Mouse (Mus musculus) embryo, embryonic 10.5 days (tissue): ENCODE measurements around the gene Ndufc2.
A peak's percentile ranks its signal among the peaks of the same experiment; 100 is the strongest.
"Not testable (repeated sequence)": the region's sequence is repeated elsewhere in the genome, so short reads cannot be mapped to it uniquely, and the experiment has no call there.

Source experiments
- DNase-seq: peaks from one replicate; pipeline ENCODE4 v3.0.0-alpha.2; 2015; ENCODE audit warnings: low spot score

The Ndufc2 gene

GRCm38 (mm10) chr7:97427296-97427695, 27.5 kb downstream of the Ndufc2 start:
- no peak for DNase-seq

DNA sequence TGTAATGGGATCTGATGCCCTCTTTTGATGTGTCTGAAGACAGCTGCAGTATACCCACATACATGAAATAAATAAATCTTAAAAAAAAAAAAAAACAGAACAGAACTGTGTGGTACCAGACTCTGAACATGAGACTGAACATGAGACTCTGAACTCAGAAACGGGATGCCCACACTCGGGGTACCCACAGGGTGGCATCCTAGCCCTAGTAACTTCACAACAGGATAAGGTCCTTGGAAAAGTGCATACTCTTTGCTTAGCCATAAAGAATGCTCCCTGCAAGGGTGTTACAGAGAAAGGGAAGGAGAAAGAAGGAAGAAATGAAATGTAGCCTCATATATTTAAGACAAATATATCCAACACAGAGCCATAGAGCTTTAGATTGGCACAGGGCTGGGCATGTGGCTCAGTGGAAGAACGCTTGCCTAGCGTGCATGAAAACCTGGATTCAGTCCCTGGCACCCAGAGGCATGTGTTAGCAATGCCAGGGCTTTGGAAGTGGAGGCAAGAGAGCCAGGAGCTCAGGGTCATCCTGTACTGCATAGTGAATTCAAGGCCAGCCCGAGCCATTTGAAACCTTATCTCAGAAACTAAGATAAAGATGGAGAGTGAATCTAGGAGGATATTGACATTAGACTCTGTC, 28.1 kb downstream of the Ndufc2 start:
- DNase-seq: no peak

GRCm38 (mm10) chr7:97429705-97430104, 29.9 kb downstream of the Ndufc2 start:
- peak; percentile 77 for DNase-seq

DNA sequence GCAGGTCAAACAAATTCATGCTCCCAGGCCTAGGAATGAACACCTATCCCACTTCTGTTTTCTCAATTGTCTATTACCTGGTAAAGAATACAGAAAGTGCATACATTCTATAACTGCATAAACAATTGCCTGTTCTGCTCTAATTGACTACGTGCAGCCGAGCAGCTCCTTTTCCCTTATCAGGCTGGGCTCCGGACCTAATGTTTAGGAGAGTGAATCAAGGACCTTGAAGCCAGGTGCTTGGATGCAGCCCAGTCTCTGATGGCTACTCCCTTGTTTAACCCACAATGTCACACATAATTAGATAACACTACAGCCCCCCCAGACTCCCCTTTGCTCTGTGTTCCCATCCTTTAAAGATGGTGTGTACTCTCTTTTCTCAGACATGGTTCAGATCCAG, 33.7 kb downstream of the Ndufc2 start:
- DNase-seq: not testable (repeated sequence)

GRCm38 (mm10) chr7:97434517-97434916, 34.7 kb downstream of the Ndufc2 start:
- DNase-seq: no peak

GRCm38 (mm10) chr7:97438986-97439385, 39.2 kb downstream of the Ndufc2 start:
- DNase-seq: no peak

DNA sequence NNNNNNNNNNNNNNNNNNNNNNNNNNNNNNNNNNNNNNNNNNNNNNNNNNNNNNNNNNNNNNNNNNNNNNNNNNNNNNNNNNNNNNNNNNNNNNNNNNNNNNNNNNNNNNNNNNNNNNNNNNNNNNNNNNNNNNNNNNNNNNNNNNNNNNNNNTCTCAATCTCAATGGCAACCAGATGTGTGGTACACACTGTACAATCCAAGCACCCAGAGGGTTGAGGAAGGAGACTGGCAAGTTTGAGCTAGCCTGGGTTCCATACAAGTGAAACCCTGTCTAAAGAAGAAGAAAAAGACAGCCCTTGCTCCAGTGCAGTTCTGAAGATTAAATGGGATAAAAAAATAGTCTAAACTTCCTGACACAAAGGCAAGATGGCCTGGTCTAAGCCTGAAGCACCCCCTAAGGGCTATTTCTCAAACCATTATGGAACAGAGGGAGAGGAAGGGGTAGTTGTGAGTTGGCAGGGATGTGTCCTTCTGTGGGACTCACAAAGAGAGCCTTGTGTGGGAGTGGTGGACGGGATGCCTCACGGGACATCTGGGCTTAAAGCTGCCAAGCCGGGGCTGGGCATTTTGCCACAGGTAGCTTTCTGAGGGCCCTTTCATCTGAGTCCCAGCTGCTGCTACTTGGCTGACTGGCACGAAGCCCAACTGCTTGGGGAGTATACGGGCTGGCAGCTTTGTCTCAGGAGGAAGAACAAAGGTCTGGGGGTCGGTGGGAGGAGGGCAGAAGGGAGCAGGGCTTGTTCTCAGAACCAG, 46.5 kb downstream of the Ndufc2 start:
- DNase-seq: no peak

DNA sequence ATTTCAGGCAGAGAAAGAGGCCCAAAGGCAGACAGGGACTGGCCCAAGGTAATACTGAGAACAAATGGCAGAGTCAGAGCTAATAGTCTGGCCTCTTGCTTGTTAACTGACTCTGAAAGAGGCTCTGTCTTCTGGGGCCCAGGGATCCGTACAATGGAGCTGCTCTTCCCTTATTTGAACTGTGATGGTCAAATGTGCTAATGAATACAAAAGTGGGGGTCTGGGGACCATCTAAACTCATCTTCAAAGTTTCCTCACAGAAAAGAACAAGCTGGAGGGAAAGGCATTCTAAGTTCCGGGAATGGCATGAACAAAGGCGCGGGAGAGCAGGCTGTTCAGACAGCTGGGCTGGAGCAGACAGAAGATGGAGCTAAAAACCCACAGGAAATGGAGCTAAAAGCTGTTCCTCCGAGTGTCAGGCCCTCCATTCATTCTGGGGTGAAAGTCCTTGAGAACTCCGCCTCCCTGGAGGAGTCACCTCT, 47.3 kb downstream of the Ndufc2 start:
- DNase-seq: no peak

DNA sequence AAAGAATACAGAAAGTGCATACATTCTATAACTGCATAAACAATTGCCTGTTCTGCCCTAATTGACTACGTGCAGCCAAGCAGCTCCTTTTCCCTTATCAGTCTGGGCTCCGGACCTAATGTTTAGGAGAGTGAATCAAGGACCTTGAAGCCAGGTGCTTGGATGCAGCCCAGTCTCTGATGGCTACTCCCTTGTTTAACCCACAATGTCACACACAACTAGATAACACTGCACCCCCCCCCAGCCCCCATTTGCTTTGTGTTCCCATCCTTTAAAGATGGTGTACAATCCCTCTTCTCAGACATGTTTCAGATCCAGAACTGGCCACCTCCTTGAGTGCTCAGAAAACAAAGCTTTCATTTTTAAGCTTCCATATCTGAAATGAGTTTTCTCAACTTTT, 51.2 kb downstream of the Ndufc2 start, which contains the start of gene Kctd14:
Gene Kctd14 (plus strand): TSS at position 301 of the 400 bp plus-strand sequence.
- not testable (repeated sequence) for DNase-seq

DNA sequence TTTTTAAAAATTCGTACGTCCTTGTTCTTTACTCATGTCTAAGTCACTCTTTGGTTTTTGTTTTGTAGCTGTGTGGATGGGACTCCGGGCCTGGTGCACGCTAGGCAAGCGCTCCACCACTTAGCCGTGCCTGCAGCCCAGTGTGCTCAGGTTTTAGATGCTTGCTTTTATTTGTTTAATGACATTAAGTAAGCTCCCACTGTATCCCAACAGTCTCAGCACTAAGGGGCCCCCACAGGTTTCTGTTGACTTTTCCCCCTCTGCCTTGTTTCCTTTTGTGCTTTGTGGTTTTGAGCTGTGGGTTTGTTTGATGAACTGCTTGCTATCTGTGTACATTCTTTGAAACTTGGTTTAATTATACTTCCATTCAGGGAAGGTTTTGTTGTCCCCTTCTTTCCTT, 52.4 kb downstream of the Ndufc2 start:
- DNase-seq: no peak

DNA sequence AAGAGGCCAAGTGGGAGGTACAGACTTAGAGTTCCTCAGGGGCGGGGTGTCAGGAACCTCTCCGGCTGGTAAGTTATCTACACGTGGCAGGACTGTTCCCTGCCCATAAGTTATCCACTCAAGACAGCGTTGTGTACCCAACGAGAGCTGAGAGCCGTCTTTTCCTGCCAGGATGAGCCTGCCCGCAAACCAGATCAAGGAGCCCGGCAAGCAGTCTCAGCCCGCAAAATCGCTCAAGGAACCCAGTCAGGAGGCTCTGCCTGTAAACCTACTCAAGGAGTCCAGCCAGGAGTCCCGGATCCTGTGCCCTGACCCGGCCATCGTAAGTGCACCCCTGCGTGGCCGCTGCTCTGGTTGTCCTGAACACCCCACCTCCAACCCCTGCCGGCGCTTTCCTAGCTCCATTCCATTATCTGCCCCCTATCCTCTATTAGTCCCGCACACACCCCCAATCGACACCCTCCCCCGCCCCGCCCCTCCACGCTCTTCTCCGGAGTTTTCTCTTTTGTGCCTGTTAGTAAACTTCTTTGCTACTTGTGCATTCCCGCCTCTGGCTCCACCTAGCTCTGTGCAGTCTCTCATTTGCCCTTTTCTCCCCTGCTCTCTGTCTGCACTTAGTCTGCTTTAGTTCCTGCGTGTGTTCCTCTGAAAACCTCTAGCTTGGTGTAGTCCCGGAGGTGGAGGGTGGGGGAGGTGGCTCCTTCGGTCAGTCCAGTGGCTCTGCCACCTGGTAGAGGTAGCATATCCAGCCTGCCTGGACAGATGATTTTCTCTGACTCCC, 53.5 kb downstream of the Ndufc2 start:
- DNase-seq: peak; percentile 45

GRCm38 (mm10) chr7:97454795-97455194, 55.0 kb downstream of the Ndufc2 start:
- no peak for DNase-seq

GRCm38 (mm10) chr7:97455577-97455976, 55.8 kb downstream of the Ndufc2 start:
- no peak for DNase-seq
